Comparison of ENCODE assay signal across 9 mouse cellular contexts in genomic region chr7:142471884-142472570, GRCm38 (mm10). TPM values are rescaled to one million over a fixed set of nuclear protein-coding genes. Genes with fewer than 3 reads are reported as not detected.
A peak's percentile ranks its signal among the peaks of the same experiment; 100 is the strongest.
DNase-seq lines count a peak whose midpoint lies in the region; ATAC-seq lines count a peak whose summit lies in the region.
"Had no signal": no experiment of that assay in that cellular context is flagged by ENCODE, and none has a peak within 500 bp of the region (broad histone marks: within the 10 kb centered on the region; RNA-seq: fewer than 3 reads in every experiment).

No protein-coding gene starts in this region.

- no peak overlapping the region for H3K4me3 ChIP-seq in midbrain, embryonic 11.5 days (ENCODE audit: low read depth, low read length)
- H3K4me3 ChIP-seq in midbrain, embryonic 15.5 days: no peak overlapping the region
- H3K4me3 ChIP-seq in forebrain, embryonic 12.5 days (replicated peaks): no peak overlapping the region
- H3K4me3 ChIP-seq in hindbrain, embryonic 13.5 days: no peak overlapping the region
- H3K4me3 ChIP-seq in stomach, embryonic 14.5 days (ENCODE audit: low read depth, low read length): peak overlapping the region; percentile 38

- H3K27me3 ChIP-seq in midbrain, embryonic 11.5 days (ENCODE audit: control insufficient read depth, insufficient read depth, low read length): no peaks in the 10 kb centered on the region
- no peaks in the 10 kb centered on the region for H3K27me3 ChIP-seq in midbrain, embryonic 15.5 days (replicated peaks)
- no peaks in the 10 kb centered on the region for H3K27me3 ChIP-seq in forebrain, embryonic 12.5 days
- 0 out of 2 replicates have a peak, but pooled peaks cover 3% of the 10 kb centered on the region for H3K27me3 ChIP-seq in hindbrain, embryonic 13.5 days
- H3K27me3 ChIP-seq in stomach, embryonic 14.5 days (ENCODE audit: control insufficient read depth, insufficient read depth, low read length): no peaks in the 10 kb centered on the region

- H3K36me3 ChIP-seq in midbrain, embryonic 11.5 days (ENCODE audit: control insufficient read depth, insufficient read depth, low read length): no peaks in the 10 kb centered on the region
- no peaks in the 10 kb centered on the region for H3K36me3 ChIP-seq in midbrain, embryonic 15.5 days (replicated peaks)
- no peaks in the 10 kb centered on the region for H3K36me3 ChIP-seq in forebrain, embryonic 12.5 days (replicated peaks)
- H3K36me3 ChIP-seq in hindbrain, embryonic 13.5 days: no peaks in the 10 kb centered on the region
- H3K36me3 ChIP-seq in stomach, embryonic 14.5 days (ENCODE audit: control insufficient read depth, insufficient read depth, low read length): peaks cover 3% of the 10 kb centered on the region; the same call in 1 of the 2 replicates

- peak overlapping the region; percentile 55 for H3K9ac ChIP-seq in midbrain, embryonic 11.5 days (ENCODE audit: low read length)
- no peak overlapping the region for H3K9ac ChIP-seq in midbrain, embryonic 15.5 days
- peak overlapping the region; percentile 25 for H3K9ac ChIP-seq in forebrain, embryonic 12.5 days
- peak overlapping the region; percentile 43; the same call in 1 of the 2 replicates for H3K9ac ChIP-seq in hindbrain, embryonic 13.5 days
- H3K9ac ChIP-seq in stomach, embryonic 14.5 days (replicated peaks; ENCODE audit: low read depth, low read length): peak overlapping the region; percentile 74

- H3K27ac ChIP-seq in midbrain, embryonic 11.5 days (ENCODE audit: low read depth, low read length): peak overlapping the region; percentile 47
- H3K27ac ChIP-seq in midbrain, embryonic 15.5 days: no peak overlapping the region
- 0 out of 2 replicates have a peak overlapping the region, but pooled peaks have one; percentile 16 for H3K27ac ChIP-seq in forebrain, embryonic 12.5 days
- 0 out of 2 replicates have a peak overlapping the region, but pooled peaks have one; percentile 23 for H3K27ac ChIP-seq in hindbrain, embryonic 13.5 days
- H3K27ac ChIP-seq in stomach, embryonic 14.5 days (ENCODE audit: low read length): peak overlapping the region; percentile 97

- 33% methylated on average over 15 of the region's 15 CpGs for WGBS in midbrain, embryonic 11.5 days
- 35% methylated on average over 15 of the region's 15 CpGs for WGBS in midbrain, embryonic 15.5 days
- WGBS in forebrain, embryonic 12.5 days: 43% methylated on average over 15 of the region's 15 CpGs
- 31% methylated on average over 15 of the region's 15 CpGs for WGBS in hindbrain, embryonic 13.5 days
- 29% methylated on average over 15 of the region's 15 CpGs for WGBS in stomach, embryonic 14.5 days

- no peak overlapping the region for H3K4me2 ChIP-seq in midbrain, embryonic 11.5 days
- no peak overlapping the region for H3K4me2 ChIP-seq in midbrain, embryonic 15.5 days
- H3K4me2 ChIP-seq in forebrain, embryonic 12.5 days: no peak overlapping the region
- no peak overlapping the region for H3K4me2 ChIP-seq in hindbrain, embryonic 13.5 days
- peak overlapping the region; percentile 70 for H3K4me2 ChIP-seq in stomach, embryonic 14.5 days (replicated peaks; ENCODE audit: low read depth, low read length)

- H3K9me3 ChIP-seq in midbrain, embryonic 11.5 days (ENCODE audit: control insufficient read depth, low read length): no peaks in the 10 kb centered on the region
- no peaks in the 10 kb centered on the region for H3K9me3 ChIP-seq in midbrain, embryonic 15.5 days
- H3K9me3 ChIP-seq in forebrain, embryonic 12.5 days: no peaks in the 10 kb centered on the region
- H3K9me3 ChIP-seq in hindbrain, embryonic 13.5 days: no peaks in the 10 kb centered on the region
- no peaks in the 10 kb centered on the region for H3K9me3 ChIP-seq in stomach, embryonic 14.5 days (ENCODE audit: control insufficient read depth, low read depth, low read length)

- ATAC-seq in midbrain, embryonic 11.5 days (ENCODE audit: low FRiP score): 0 out of 2 replicates have a peak, but pooled peaks have one; percentile 18
- no peak for ATAC-seq in midbrain, embryonic 15.5 days (replicated peaks)
- no peak for ATAC-seq in forebrain, embryonic 12.5 days (ENCODE audit: low FRiP score)
- ATAC-seq in hindbrain, embryonic 13.5 days (ENCODE audit: low FRiP score): no peak
- no peak; the same call in 1 of the 2 replicates for ATAC-seq in stomach, embryonic 14.5 days (ENCODE audit: insufficient number of reproducible peaks, insufficient read depth, low FRiP score, low read depth)

- DNase-seq in midbrain, embryonic 11.5 days (ENCODE audit: low spot score, missing footprints): peak; percentile 88
- DNase-seq in cerebellum, adult 9-10 months: no peak
- DNase-seq in left cerebral cortex, adult 8-10 months (ENCODE audit: low spot score in 2 of 2): no peak

- H3K4me1 ChIP-seq in midbrain, embryonic 11.5 days (ENCODE audit: control insufficient read depth, insufficient read depth, low read length): peaks cover 15% of the 10 kb centered on the region
- peaks cover 6% of the 10 kb centered on the region; the same call in 1 of the 2 replicates for H3K4me1 ChIP-seq in midbrain, embryonic 15.5 days
- H3K4me1 ChIP-seq in forebrain, embryonic 12.5 days: peaks cover 18% of the 10 kb centered on the region
- H3K4me1 ChIP-seq in hindbrain, embryonic 13.5 days (replicated peaks): peaks cover 25% of the 10 kb centered on the region
- H3K4me1 ChIP-seq in stomach, embryonic 14.5 days (ENCODE audit: control insufficient read depth, insufficient read depth, low read length): peaks cover 49% of the 10 kb centered on the region

RNA-seq across cellular contexts. Expression of gene Lsp1, which starts 11.4 kb away (rescaled TPM):
- 11.1 and 13.1 TPM in 2 replicates for polyA plus RNA-seq in midbrain, embryonic 11.5 days (2014; fragmentation: Nextera tagmentation; extraction: Ambion mirVana)
- 3.7 and 5.4 TPM in 2 replicates for polyA plus RNA-seq in midbrain, embryonic 15.5 days (2015; fragmentation: Nextera tagmentation; extraction: Ambion mirVana)
- polyA plus RNA-seq in forebrain, embryonic 12.5 days (2016; fragmentation: Nextera tagmentation; extraction: Ambion mirVana): 5.4 and 6.3 TPM in 2 replicates
- polyA plus RNA-seq in hindbrain, embryonic 13.5 days (2015; fragmentation: Nextera tagmentation; extraction: Ambion mirVana): 5.1 and 6.8 TPM in 2 replicates
- 194 and 211 TPM in 2 replicates for polyA plus RNA-seq in stomach, embryonic 14.5 days (2014; fragmentation: Nextera tagmentation; extraction: Ambion mirVana)
- total RNA-seq in left cerebral cortex, adult 8-10 months (2022): 10 to 100 TPM; 10.8 to 18.8 (median 13.9) TPM

RNA-seq across cellular contexts. Expression of gene Tnnt3, which starts 26.6 kb away (rescaled TPM):
- 0.77 and 2.0 TPM in 2 replicates for polyA plus RNA-seq in midbrain, embryonic 11.5 days (2014; fragmentation: Nextera tagmentation; extraction: Ambion mirVana)
- polyA plus RNA-seq in midbrain, embryonic 15.5 days (2015; fragmentation: Nextera tagmentation; extraction: Ambion mirVana): 1.6 TPM in 2 replicates
- polyA plus RNA-seq in forebrain, embryonic 12.5 days (2016; fragmentation: Nextera tagmentation; extraction: Ambion mirVana): 0.78 TPM in 1 of 2 replicates, not detected in the other
- 1.1 and 2.5 TPM in 2 replicates for polyA plus RNA-seq in hindbrain, embryonic 13.5 days (2015; fragmentation: Nextera tagmentation; extraction: Ambion mirVana)
- 2.2 and 2.6 TPM in 2 replicates for polyA plus RNA-seq in stomach, embryonic 14.5 days (2014; fragmentation: Nextera tagmentation; extraction: Ambion mirVana)
- 10 to 100 TPM in 1 of 4 experiments, 1 to 10 TPM in 2, under 1 TPM in 1; 0.88 to 14.3 (median 6.5) TPM for total RNA-seq in left cerebral cortex, adult 8-10 months (2022)
- total RNA-seq: left cerebral cortex, postnatal 10 days had no signal

RNA-seq across cellular contexts. Expression of gene Tnni2, which starts 30.4 kb away (rescaled TPM):
- polyA plus RNA-seq in midbrain, embryonic 11.5 days (2014; fragmentation: Nextera tagmentation; extraction: Ambion mirVana): 0.47 and 0.96 TPM in 2 replicates
- 0.25 and 0.74 TPM in 2 replicates for polyA plus RNA-seq in midbrain, embryonic 15.5 days (2015; fragmentation: Nextera tagmentation; extraction: Ambion mirVana)
- 1.3 TPM in 1 of 2 replicates, not detected in the other for polyA plus RNA-seq in forebrain, embryonic 12.5 days (2016; fragmentation: Nextera tagmentation; extraction: Ambion mirVana)
- 1.4 and 1.8 TPM in 2 replicates for polyA plus RNA-seq in hindbrain, embryonic 13.5 days (2015; fragmentation: Nextera tagmentation; extraction: Ambion mirVana)
- polyA plus RNA-seq in stomach, embryonic 14.5 days (2014; fragmentation: Nextera tagmentation; extraction: Ambion mirVana): 4.6 and 5.8 TPM in 2 replicates
- total RNA-seq in left cerebral cortex, adult 8-10 months (2022): 1 to 10 TPM; 1.9 to 9.6 (median 5.2) TPM

RNA-seq across cellular contexts. Expression of gene Syt8, which starts 37.4 kb away (rescaled TPM):
- not detected in 2 replicates for polyA plus RNA-seq in midbrain, embryonic 11.5 days (2014; fragmentation: Nextera tagmentation; extraction: Ambion mirVana)
- polyA plus RNA-seq in midbrain, embryonic 15.5 days (2015; fragmentation: Nextera tagmentation; extraction: Ambion mirVana): not detected in 2 replicates
- not detected in 2 replicates for polyA plus RNA-seq in forebrain, embryonic 12.5 days (2016; fragmentation: Nextera tagmentation; extraction: Ambion mirVana)
- not detected in 2 replicates for polyA plus RNA-seq in hindbrain, embryonic 13.5 days (2015; fragmentation: Nextera tagmentation; extraction: Ambion mirVana)
- polyA plus RNA-seq in stomach, embryonic 14.5 days (2014; fragmentation: Nextera tagmentation; extraction: Ambion mirVana): 4.8 and 6.6 TPM in 2 replicates
- total RNA-seq in left cerebral cortex, adult 8-10 months (2022): not detected
- total RNA-seq: adrenal gland, adult 18-20 months; left cerebral cortex, postnatal 10 days had no signal

Comparison
In these comparisons a context has a peak if more than half of its experiments do, and no peak if none do; other contexts are left out.
1. RNA of gene Lsp1, which starts 11.4 kb away (polyA plus RNA-seq): 194 to 211 TPM in stomach, embryonic 14.5 days; 11.1 to 13.1 TPM in midbrain, embryonic 11.5 days, 5.4 to 6.3 TPM in forebrain, embryonic 12.5 days, 5.1 to 6.8 TPM in hindbrain, embryonic 13.5 days and 3.7 to 5.4 TPM in midbrain, embryonic 15.5 days; every median in the first group is over 10 times any median in the second.